Mouse (Mus musculus): Measurements from ENCODE around the gene Ssc4d.

DNA sequence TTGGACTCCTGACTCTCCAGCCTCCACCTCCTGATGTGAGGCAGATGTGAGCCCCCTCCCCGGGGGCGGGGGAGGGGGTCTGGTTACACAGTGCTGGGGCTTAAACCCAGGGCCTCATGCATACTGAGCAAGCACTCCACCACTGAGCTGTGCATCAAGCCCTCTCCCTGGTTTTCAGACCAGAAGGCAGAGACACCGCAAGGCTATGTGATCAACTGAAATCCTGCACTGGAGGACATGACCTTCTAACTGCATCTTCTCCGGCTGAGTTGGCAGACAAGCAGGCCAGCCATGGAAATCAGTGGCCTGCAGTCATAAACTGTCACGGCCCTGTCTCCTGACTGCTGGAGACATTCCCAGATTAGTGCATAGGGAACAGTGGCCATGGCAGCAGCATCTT lies 33.7 kb downstream of the Ssc4d start:
- TF ChIP-seq GATA1 (IDR thresholded peaks at IDR 0.05; ENCODE audit: borderline replicate concordance, low read length) (no peak), FLI1 (IDR thresholded peaks at IDR 0.05; ENCODE audit: low read length) (no peak)
